Mouse (Mus musculus) mouse embryonic stem cell (cell line): Measurements from ENCODE around the gene Fbxl15.

Experiments
- in situ Hi-C, 2 experiments: fragments of 300-500 bp; cut with MboI; formaldehyde crosslinking; loops; 1 replicate in 1 of 2; 3 replicates in 1 of 2; pipeline ENCODE4 v1.14.3; 2019 to 2020; ENCODE audit warnings: low sequenced_read_pairs in 2 of 2, low pct_unique_long_range_greater_than_20kb in 1 of 2, mixed read lengths in 1 of 2; ENCODE audit not compliant: unreplicated experiment in 1 of 2

Gene Fbxl15

GRCm38 (mm10) chr19:46332721-46333339 lies 4.8 kb downstream of the Fbxl15 start:
- in situ Hi-C loops = no loop called here

GRCm38 (mm10) chr19:46333906-46334305 lies 5.9 kb downstream of the Fbxl15 start:
- in situ Hi-C loops = no loop called here

- in situ Hi-C loops = no loop called here
These were observed 9.8 kb downstream of the Fbxl15 start for GRCm38 (mm10) chr19:46337719-46338330.

GRCm38 (mm10) chr19:46338331-46338936 lies 10.4 kb downstream of the Fbxl15 start, which contains the start of gene Cuedc2:
Gene Cuedc2 (minus strand): TSS chr19:46338702.
- in situ Hi-C loops = no loop called here

GRCm38 (mm10) chr19:46338942-46339286 lies 10.9 kb downstream of the Fbxl15 start:
- in situ Hi-C loops = no loop called here

- in situ Hi-C loops = no loop called here
These were observed 11.4 kb downstream of the Fbxl15 start for GRCm38 (mm10) chr19:46339287-46339971.

- in situ Hi-C loops = no loop called here
These were observed 16.9 kb downstream of the Fbxl15 start for GRCm38 (mm10) chr19:46344710-46345419.

- in situ Hi-C loops = no loop called here
These were observed 19.2 kb downstream of the Fbxl15 start for GRCm38 (mm10) chr19:46347146-46347545.

- in situ Hi-C loops = no loop called here
These were observed 20.1 kb downstream of the Fbxl15 start for GRCm38 (mm10) chr19:46347936-46348668.

- in situ Hi-C loops = no loop called here
These were observed 20.9 kb downstream of the Fbxl15 start for GRCm38 (mm10) chr19:46348761-46349458.

GRCm38 (mm10) chr19:46349550-46349949 lies 21.6 kb downstream of the Fbxl15 start:
- in situ Hi-C loops = no loop called here

- in situ Hi-C loops = no loop called here
These were observed 22.4 kb downstream of the Fbxl15 start, which contains the start of gene 2310034G01Rik for GRCm38 (mm10) chr19:46350168-46350932. Gene 2310034G01Rik (minus strand): TSS chr19:46350302.

- in situ Hi-C loops = no loop called here
These were observed 28.7 kb downstream of the Fbxl15 start for GRCm38 (mm10) chr19:46356701-46357138.

- in situ Hi-C loops = no loop called here
These were observed 29.6 kb downstream of the Fbxl15 start for GRCm38 (mm10) chr19:46357344-46358280.

GRCm38 (mm10) chr19:46358381-46358780 lies 30.4 kb downstream of the Fbxl15 start:
- in situ Hi-C loops = no loop called here

- in situ Hi-C loops = no loop called here
These were observed 34.1 kb downstream of the Fbxl15 start for GRCm38 (mm10) chr19:46362104-46362503.
